Mouse (Mus musculus): Measurements from ENCODE around the gene Mapre1.

Mapre1 gene

GRCm38 (mm10) chr2:153778638-153779362 lies 37.7 kb downstream of the Mapre1 start:
- peak; percentile 85 for DNase-seq (ENCODE audit: extremely low spot score)

- DNase-seq (ENCODE audit: extremely low spot score): no peak
These were observed 38.4 kb downstream of the Mapre1 start, which contains the start of gene Efcab8 for GRCm38 (mm10) chr2:153779394-153779981. TSS of gene Efcab8 (plus strand) at chr2:153779931.

GRCm38 (mm10) chr2:153781181-153781580 lies 40.1 kb downstream of the Mapre1 start:
- no peak for DNase-seq (ENCODE audit: extremely low spot score)

- DNase-seq (ENCODE audit: extremely low spot score): no peak
These were observed 43.6 kb downstream of the Mapre1 start for GRCm38 (mm10) chr2:153784668-153785067.

GRCm38 (mm10) chr2:153793366-153793765 lies 52.3 kb downstream of the Mapre1 start:
- no peak for DNase-seq (ENCODE audit: extremely low spot score)

- DNase-seq (ENCODE audit: extremely low spot score): no peak
These were observed 54.0 kb downstream of the Mapre1 start for GRCm38 (mm10) chr2:153795090-153795489.

GRCm38 (mm10) chr2:153807464-153807863 lies 66.4 kb downstream of the Mapre1 start:
- DNase-seq (ENCODE audit: extremely low spot score): peak; percentile 51

GRCm38 (mm10) chr2:153808146-153808545 lies 67.1 kb downstream of the Mapre1 start:
- DNase-seq (ENCODE audit: extremely low spot score): no peak

- no peak for DNase-seq (ENCODE audit: extremely low spot score)
These were observed 67.8 kb downstream of the Mapre1 start for GRCm38 (mm10) chr2:153808841-153809240.

- no peak for DNase-seq (ENCODE audit: extremely low spot score)
These were observed 68.8 kb downstream of the Mapre1 start for GRCm38 (mm10) chr2:153809921-153810320.

GRCm38 (mm10) chr2:153822005-153822543 lies 81.0 kb downstream of the Mapre1 start:
- DNase-seq (ENCODE audit: extremely low spot score): no peak

All from embryo, embryonic 9.5 days (tissue).